Mouse (Mus musculus) MEL (cell line): Measurements from ENCODE around the gene Il27.

ENCODE experiments used
- CTCF ChIP-seq, 3 experiments: IDR thresholded peaks in 2 of 3; conservative IDR thresholded peaks in 1 of 3; 2 replicates each; pipeline ENCODE4 v1.5.1; 2011 to 2012; ENCODE audit warnings: low read length in 3 of 3, low read depth in 2 of 3, mild to moderate bottlenecking in 2 of 3, improper control_type of control experiment in 1 of 3, inconsistent platforms in 1 of 3, mixed read lengths in 1 of 3, moderate library complexity in 1 of 3; ENCODE audit not compliant: control insufficient read depth in 1 of 3, insufficient read depth in 1 of 3, poor library complexity in 1 of 3, severe bottlenecking in 1 of 3
- ELF1 ChIP-seq: IDR thresholded peaks from 2 replicates; pipeline ENCODE4 v1.6.1; 2014; ENCODE audit warnings: low read depth, mild to moderate bottlenecking, inconsistent platforms, low read length, improper control_type of control experiment, moderate library complexity
- MAZ ChIP-seq: IDR thresholded peaks from 2 replicates; pipeline ENCODE4 v1.6.1; 2012; ENCODE audit warnings: low read depth, mild to moderate bottlenecking, inconsistent platforms, low read length, improper control_type of control experiment
- MXI1 ChIP-seq: IDR thresholded peaks from 2 replicates; pipeline ENCODE4 v1.6.1; 2011; ENCODE audit warnings: mild to moderate bottlenecking, low read depth, low read length, improper control_type of control experiment
- POLR2AphosphoS2 ChIP-seq: IDR thresholded peaks from 2 replicates; pipeline ENCODE4 v1.6.1; 2011; ENCODE audit warnings: low read length, improper control_type of control experiment
- USF1 ChIP-seq: IDR thresholded peaks from 2 replicates; pipeline ENCODE4 v1.6.1; 2014; ENCODE audit warnings: low read depth, mild to moderate bottlenecking, inconsistent platforms, low read length, improper control_type of control experiment, moderate library complexity

- TF ChIP-seq MAZ (no peak), ELF1 (no peak), POLR2AphosphoS2 (no peak), CTCF (IDR thresholded peaks at IDR 0.05 in 2 of 3, conservative IDR thresholded peaks at IDR 0.05 in 1 of 3; ENCODE audit: control insufficient read depth in 1 of 3, insufficient read depth in 1 of 3, low read depth in 2 of 3, low read length in 3 of 3, poor library complexity in 1 of 3, severe bottlenecking in 1 of 3) (no peak), USF1 (no peak), MXI1 (no peak)
Observed at GRCm38 (mm10) chr7:126624774-126625173, 30.0 kb upstream of the Il27 start.
